Mouse (Mus musculus) layer of hippocampus, adult 18-20 months (tissue): Measurements from ENCODE around the gene Mxd3. TPM values are rescaled to one million over a fixed set of nuclear protein-coding genes. Genes with fewer than 3 reads are reported as not detected.

Source experiments
- DNase-seq, 2 experiments: peaks; one replicate each; pipeline ENCODE4 v3.0.0; 2022; ENCODE audit warnings: low spot score in 2 of 2
- total RNA-seq, 2 experiments: library from RNA; stranded (reverse); gene quantifications; 2 replicates each; pipeline ENCODE4 v1.2.3; 2021

The Mxd3 gene
- total RNA-seq, 2 experiments from 2014 or later: 0.79 to 1.2 TPM

DNA sequence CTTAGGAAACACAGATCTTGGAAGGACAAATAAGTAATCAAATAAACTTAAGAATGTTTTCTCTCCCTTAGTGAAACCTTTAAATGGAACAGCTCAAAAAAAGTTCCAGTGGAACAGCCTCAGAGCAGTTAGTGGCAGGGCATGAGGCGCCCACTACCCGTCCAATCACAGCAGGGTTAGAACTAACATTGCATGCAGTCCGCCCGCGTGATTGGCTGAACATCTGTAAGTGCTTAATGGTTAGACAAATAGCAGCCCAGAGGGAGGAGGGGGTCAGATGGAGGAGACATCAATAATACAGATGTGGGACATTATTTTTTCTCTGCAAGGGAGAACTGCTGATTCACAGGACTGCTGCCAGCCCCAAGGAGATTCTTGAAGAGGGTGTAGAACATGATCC is 52.4 kb downstream of the Mxd3 start:
- DNase-seq: no peak

Other genes with a start within 250 kb of the Mxd3 start
- gene Uimc1, start 229.5 kb downstream of the Mxd3 start, total RNA-seq: 10 to 100 TPM; 25.3 to 26.1 TPM
- gene Zfp346, start 224.5 kb downstream of the Mxd3 start, total RNA-seq: 10 to 100 TPM; 39.0 to 42.2 TPM
- not detected for gene Gm17617, start 196.3 kb downstream of the Mxd3 start, total RNA-seq
- under 1 TPM; 0.12 to 0.41 TPM for gene Fgfr4, start 177.2 kb downstream of the Mxd3 start, total RNA-seq
- gene Nsd1, start 120.0 kb downstream of the Mxd3 start, total RNA-seq: 100 to 1,000 TPM; 111 to 124 TPM
- 100 to 1,000 TPM; 147 to 149 TPM for gene Prelid1, start 9.3 kb downstream of the Mxd3 start, total RNA-seq
- 10 to 100 TPM; 79.1 to 82.6 TPM for gene Rab24, start 7.9 kb downstream of the Mxd3 start, total RNA-seq
- 10 to 100 TPM; 65.9 to 66.8 TPM for gene Lman2, start 33.0 kb upstream of the Mxd3 start, total RNA-seq
- 100 to 1,000 TPM; 103 to 112 TPM for gene Rgs14, start 39.9 kb upstream of the Mxd3 start, total RNA-seq
- gene Slc34a1, start 68.4 kb upstream of the Mxd3 start, total RNA-seq: not detected
- under 1 TPM in 1 of 2 experiments, not detected in 1; 0.68 TPM for gene Pfn3, start 85.4 kb upstream of the Mxd3 start, total RNA-seq
- gene F12, start 97.0 kb upstream of the Mxd3 start, total RNA-seq: under 1 TPM; 0.32 to 0.36 TPM
- gene Grk6, start 115.2 kb upstream of the Mxd3 start, total RNA-seq: 10 to 100 TPM; 60.3 to 63.2 TPM
- 10 to 100 TPM; 75.6 to 79.2 TPM for gene Prr7, start 134.4 kb upstream of the Mxd3 start, total RNA-seq
- gene Dbn1, start 158.3 kb upstream of the Mxd3 start, total RNA-seq: 100 to 1,000 TPM; 359 to 362 TPM
- gene Pdlim7, start 183.9 kb upstream of the Mxd3 start, total RNA-seq: 10 to 100 TPM; 93.2 to 99.5 TPM
- gene Dok3, start 199.5 kb upstream of the Mxd3 start, total RNA-seq: 10 to 100 TPM; 14.5 to 16.4 TPM
- 10 to 100 TPM; 56.0 to 56.2 TPM for gene Ddx41, start 206.8 kb upstream of the Mxd3 start, total RNA-seq
- gene Fam193b, start 241.3 kb upstream of the Mxd3 start, total RNA-seq: 10 to 100 TPM; 77.6 to 79.0 TPM
- gene Tmed9, start 243.9 kb upstream of the Mxd3 start, total RNA-seq: 100 to 1,000 TPM; 134 to 146 TPM